Mouse (Mus musculus) G1E (cell line): ENCODE data around the gene Olfr1367. TPM values are rescaled to one million over a fixed set of nuclear protein-coding genes. Genes with fewer than 3 reads are reported as not detected.

Source experiments
- ATAC-seq: 2 replicates; pipeline ENCODE4 v1.8.0; 2016; ENCODE audit warnings: mild to moderate bottlenecking; ENCODE audit not compliant: insufficient number of reproducible peaks, poor library complexity, low FRiP score, severe bottlenecking; ENCODE audit errors: extremely low read depth
- DNase-seq: peaks from one replicate; pipeline ENCODE4 v3.0.0; 2012; ENCODE audit warnings: low spot score
- H3K27me3 ChIP-seq: 2 replicates; pipeline ENCODE4 v1.6.1; 2012; ENCODE audit warnings: mild to moderate bottlenecking, low read length, inconsistent platforms; ENCODE audit not compliant: insufficient read depth
- H3K36me3 ChIP-seq: replicated peaks from 2 replicates; pipeline ENCODE3; 2012; ENCODE audit warnings: mild to moderate bottlenecking, inconsistent platforms
- H3K4me1 ChIP-seq: 2 replicates; pipeline ENCODE4 v1.6.1; 2012; ENCODE audit warnings: low read depth, low read length, inconsistent platforms, mixed read lengths; ENCODE audit not compliant: insufficient read depth
- H3K4me3 ChIP-seq: 2 replicates; pipeline ENCODE4 v1.5.1; 2012; ENCODE audit warnings: low read depth, mild to moderate bottlenecking, inconsistent platforms, low read length, moderate library complexity, mixed read lengths
- H3K9me3 ChIP-seq: replicated peaks from 2 replicates; pipeline ENCODE4 v1.6.1; 2012; ENCODE audit warnings: inconsistent platforms
- CTCF ChIP-seq: IDR thresholded peaks from 2 replicates; pipeline ENCODE4 v1.5.1; 2012; ENCODE audit warnings: low read depth, low read length, inconsistent platforms, mixed read lengths
- GATA1 ChIP-seq: IDR thresholded peaks from 2 replicates; pipeline ENCODE4 v1.6.1; 2012; ENCODE audit warnings: borderline replicate concordance, low read length, inconsistent platforms, mixed read lengths
- GATA2 ChIP-seq: IDR thresholded peaks from 2 replicates; pipeline ENCODE4 v1.6.1; 2012; ENCODE audit warnings: low read depth, low read length, inconsistent platforms, borderline replicate concordance
- POLR2AphosphoS5 ChIP-seq: IDR thresholded peaks from 2 replicates; pipeline ENCODE4 v1.6.1; 2012; ENCODE audit warnings: low read depth, low read length, inconsistent platforms; ENCODE audit not compliant: insufficient replicate concordance
- TAL1 ChIP-seq: conservative IDR thresholded peaks from 2 replicates; pipeline ENCODE4 v1.6.1; 2012; ENCODE audit warnings: low read depth, low read length, inconsistent platforms, mixed read lengths
- polyA plus RNA-seq: library from polyadenylated mRNA; stranded (reverse); fragments of >175 nt; gene quantifications from 2 replicates; pipeline ENCODE4 v1.2.3, GENCODE M21; 2012
- total RNA-seq, 2 experiments: library from RNA; stranded (forward) in 1 of 2; stranded (reverse) in 1 of 2; fragments of 200-1000 nt in 1 of 2; fragments of >200 nt in 1 of 2; fragmentation: Nextera tagmentation in 1 of 2; gene quantifications; 2 replicates each; pipeline ENCODE4 v1.2.3; 2014 to 2017

Olfr1367 gene
- total RNA-seq (2014; fragmentation: Nextera tagmentation) (not detected in 2 replicates), total RNA-seq (2017) (0.44 TPM in 1 of 2 replicates, not detected in the other), polyA plus RNA-seq (not detected in 2 replicates)

DNA sequence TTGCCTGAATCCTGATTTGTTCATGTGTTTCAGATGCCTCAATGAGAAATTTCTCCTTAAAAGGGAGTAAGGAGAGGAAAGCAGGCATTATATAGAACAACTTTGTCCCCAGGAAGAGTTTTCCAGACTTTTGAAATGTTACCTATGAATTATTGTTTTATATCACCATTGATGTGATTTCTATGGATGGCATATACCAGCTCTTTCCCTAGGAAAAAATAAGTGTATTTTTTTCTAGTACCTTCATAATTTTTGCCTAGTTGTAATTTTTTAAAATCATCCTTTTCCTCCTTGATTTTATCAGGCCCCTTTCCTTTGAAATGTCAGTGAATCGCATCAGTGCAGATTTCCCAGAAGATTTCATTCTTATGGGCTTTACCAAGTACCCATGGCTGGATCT lies at the start of gene Olfr1367:
Gene Olfr1367 (plus strand): TSS at position 301 of the 400 bp plus-strand sequence.
- H3K4me1 ChIP-seq, result no peaks in the 10 kb centered on the region
- no peaks in the 10 kb centered on the region for H3K9me3 ChIP-seq
- H3K36me3 ChIP-seq, result no peaks in the 10 kb centered on the region
- DNase-seq, result no peak
- peaks cover 6% of the 10 kb centered on the region for H3K27me3 ChIP-seq
- no peak within 1 kb of the TSS for H3K4me3 ChIP-seq
- no peak for ATAC-seq
- TF ChIP-seq CTCF (no peak), TAL1 (no peak), GATA1 (no peak), GATA2 (no peak), POLR2AphosphoS5 (no peak)

DNA sequence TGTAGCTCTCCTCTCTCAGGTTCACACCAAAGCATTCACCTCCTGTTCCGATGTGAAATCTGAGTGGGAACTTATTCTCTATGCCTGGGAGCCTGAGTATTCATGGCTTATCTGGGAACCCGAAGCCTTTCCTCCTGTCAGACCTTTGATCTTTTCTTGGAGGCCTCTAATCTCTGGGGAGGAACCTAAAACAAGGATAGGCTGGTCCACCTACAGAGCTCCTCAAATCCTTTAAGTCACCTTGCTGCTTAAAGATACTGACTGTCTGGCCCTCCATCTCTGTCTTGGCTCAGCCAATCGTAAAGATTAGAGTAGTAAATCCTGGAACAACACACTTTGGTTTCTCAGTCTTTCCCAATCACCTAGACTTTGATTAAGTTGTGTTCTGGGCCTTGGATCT lies 48.2 kb upstream of the Olfr1367 start:
- ATAC-seq, result no peak
- no peak for TF ChIP-seq CTCF
- no peak for TF ChIP-seq POLR2AphosphoS5
- TF ChIP-seq TAL1, result no peak
- no peak for TF ChIP-seq GATA1
- no peak for TF ChIP-seq GATA2
- Histone ChIP-seq H3K27me3 (peaks cover 18% of the 10 kb centered on the region), H3K9me3 (no peaks in the 10 kb centered on the region), H3K36me3 (no peaks in the 10 kb centered on the region), H3K4me1 (peaks cover 17% of the 10 kb centered on the region; the same call in 1 of the 2 replicates), H3K4me3 (no peak overlapping the region)
- DNase-seq, result no peak

DNA sequence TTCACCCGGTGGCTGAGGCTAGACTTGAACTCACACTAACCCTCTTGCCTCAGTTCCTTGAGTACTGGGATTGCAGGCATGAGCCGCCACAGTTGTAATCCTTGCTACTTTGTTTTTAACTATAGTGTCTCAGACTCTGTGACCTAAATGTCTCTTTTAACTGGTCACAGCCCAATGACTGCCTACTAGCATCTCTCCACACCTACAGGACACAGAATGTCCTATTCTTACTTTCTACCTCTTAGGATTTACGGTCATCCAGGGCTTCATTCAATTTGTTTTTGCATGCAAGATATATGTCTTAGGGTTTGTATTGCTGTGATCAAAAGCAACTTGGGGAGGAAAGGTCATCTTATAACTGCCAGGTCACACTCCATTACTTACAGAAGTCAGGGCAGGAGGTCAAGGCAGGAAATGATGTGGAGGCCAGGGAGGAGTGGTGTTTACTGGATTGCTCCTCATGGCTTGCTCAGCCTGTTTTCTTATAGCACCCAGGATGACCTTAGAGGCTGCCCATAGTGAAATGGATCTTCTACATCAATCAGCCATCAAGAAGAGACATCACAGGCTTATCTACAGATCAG lies 42.1 kb upstream of the Olfr1367 start:
- ATAC-seq (no peak), DNase-seq (no peak)
- Histone ChIP-seq H3K27me3 (peaks cover 4% of the 10 kb centered on the region; the same call in 1 of the 2 replicates), H3K36me3 (no peaks in the 10 kb centered on the region), H3K9me3 (no peaks in the 10 kb centered on the region), H3K4me1 (peaks cover 13% of the 10 kb centered on the region; the same call in 1 of the 2 replicates), H3K4me3 (no peak overlapping the region)
- no peak for TF ChIP-seq POLR2AphosphoS5
- no peak for TF ChIP-seq GATA2
- TF ChIP-seq GATA1, result no peak
- no peak for TF ChIP-seq TAL1
- no peak for TF ChIP-seq CTCF

DNA sequence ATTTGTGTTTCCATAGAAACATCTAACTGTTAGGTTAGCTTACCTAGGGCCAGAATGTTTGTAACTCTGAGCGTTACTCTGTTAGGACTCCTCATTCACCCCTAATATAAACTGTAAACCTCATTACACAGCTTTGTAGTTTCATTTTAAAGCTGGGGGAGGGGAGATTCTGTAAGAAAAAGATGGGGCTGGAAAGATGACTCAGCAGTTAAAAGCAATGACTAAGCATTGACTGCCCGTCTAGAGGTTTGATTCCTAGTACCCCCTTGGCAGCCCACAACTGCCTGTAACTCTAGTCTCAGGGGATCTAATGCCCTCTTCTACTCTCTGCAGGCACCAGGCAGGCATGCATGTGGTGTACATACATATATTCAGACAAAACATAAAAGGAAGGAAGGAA lies 36.9 kb upstream of the Olfr1367 start:
- TF ChIP-seq POLR2AphosphoS5 (no peak), TAL1 (no peak), CTCF (no peak), GATA2 (no peak), GATA1 (no peak)
- DNase-seq, result no peak
- H3K9me3 ChIP-seq, result no peaks in the 10 kb centered on the region
- H3K27me3 ChIP-seq, result peaks cover 3% of the 10 kb centered on the region; the same call in 1 of the 2 replicates
- H3K4me1 ChIP-seq, result peaks cover 10% of the 10 kb centered on the region; the same call in 1 of the 2 replicates
- no peaks in the 10 kb centered on the region for H3K36me3 ChIP-seq
- ATAC-seq, result no peak
- no peak overlapping the region; the same call in 1 of the 2 replicates for H3K4me3 ChIP-seq

DNA sequence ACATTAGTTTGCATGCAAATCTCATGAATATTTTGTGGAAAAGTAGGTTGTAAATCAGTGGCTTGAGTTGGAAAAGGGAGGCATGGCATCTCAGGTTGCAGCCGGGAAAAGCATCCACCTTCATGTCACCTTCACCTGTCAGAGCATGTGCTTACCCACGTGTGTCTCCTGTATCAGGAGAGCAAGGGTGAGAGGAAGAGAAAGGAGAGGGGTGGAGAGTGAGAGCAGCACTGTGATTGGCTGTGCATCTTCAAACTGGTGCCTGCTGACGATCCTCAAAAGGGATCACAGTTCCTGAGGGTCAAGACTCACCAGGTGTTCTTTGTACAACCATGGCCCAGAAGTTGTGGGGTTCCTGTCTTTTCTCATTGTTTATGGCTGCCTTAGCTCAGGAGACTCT lies 34.8 kb upstream of the Olfr1367 start, which contains the start of gene Gpx6:
Gene Gpx6 (plus strand): TSS at position 200 of the 400 bp plus-strand sequence.
- H3K36me3 ChIP-seq, result no peaks in the 10 kb centered on the region
- no peaks in the 10 kb centered on the region for H3K9me3 ChIP-seq
- no peak for DNase-seq
- ATAC-seq, result no peak
- no peak within 1 kb of the TSS for H3K4me3 ChIP-seq
- TF ChIP-seq GATA1, result no peak
- TF ChIP-seq CTCF, result no peak
- TF ChIP-seq GATA2, result no peak
- TF ChIP-seq POLR2AphosphoS5, result no peak
- no peak for TF ChIP-seq TAL1
- H3K27me3 ChIP-seq, result peaks cover 8% of the 10 kb centered on the region; the same call in 1 of the 2 replicates
- peaks cover 10% of the 10 kb centered on the region; the same call in 1 of the 2 replicates for H3K4me1 ChIP-seq

DNA sequence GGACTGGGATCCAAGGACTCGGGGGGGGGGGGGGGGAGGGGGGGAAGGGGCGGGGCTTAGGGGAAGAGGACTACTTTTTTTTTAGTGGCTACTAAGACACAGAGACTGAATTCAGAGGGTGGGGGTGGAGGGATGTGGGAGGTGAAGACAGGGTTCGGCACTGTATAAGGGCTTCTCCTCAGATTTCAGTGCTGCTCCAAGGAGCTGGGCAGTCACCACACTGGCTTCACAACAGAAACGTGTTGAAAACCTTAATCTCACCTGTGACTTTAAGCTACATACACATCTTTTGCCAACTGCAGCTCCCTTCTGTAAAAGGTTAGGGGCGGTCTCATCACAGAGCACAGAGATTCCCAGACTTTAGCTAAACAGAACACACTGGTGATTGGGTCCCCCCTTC lies 33.9 kb upstream of the Olfr1367 start:
- Histone ChIP-seq H3K36me3 (no peaks in the 10 kb centered on the region), H3K4me3 (no peak overlapping the region), H3K4me1 (peaks cover 10% of the 10 kb centered on the region; the same call in 1 of the 2 replicates), H3K27me3 (peaks cover 11% of the 10 kb centered on the region; the same call in 1 of the 2 replicates), H3K9me3 (no peaks in the 10 kb centered on the region)
- ATAC-seq (no peak), DNase-seq (no peak)
- TF ChIP-seq GATA2 (no peak), CTCF (no peak), TAL1 (no peak)

DNA sequence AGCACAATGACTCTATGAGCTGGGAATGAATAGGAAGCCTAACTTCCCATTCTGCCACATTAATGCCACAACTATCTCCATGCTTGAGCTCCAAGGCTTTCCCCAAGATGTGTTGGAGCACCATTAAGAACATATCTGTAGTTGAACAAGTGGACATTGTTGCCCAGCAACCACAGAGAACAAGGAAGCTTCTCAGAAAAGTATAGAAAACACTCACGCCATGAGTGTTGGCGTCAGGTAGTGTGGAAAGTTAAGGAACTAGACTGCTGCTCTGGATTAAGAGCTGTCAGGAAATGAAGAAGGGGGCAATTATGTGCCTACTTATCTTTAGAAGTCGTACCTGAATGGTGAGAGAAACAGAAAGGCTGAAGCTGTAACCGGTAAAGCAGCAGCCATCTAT lies 32.8 kb upstream of the Olfr1367 start:
- peaks cover 10% of the 10 kb centered on the region; the same call in 1 of the 2 replicates for H3K4me1 ChIP-seq
- TF ChIP-seq GATA1, result no peak
- TF ChIP-seq POLR2AphosphoS5, result no peak
- no peak for TF ChIP-seq GATA2
- no peaks in the 10 kb centered on the region for H3K9me3 ChIP-seq
- no peak for ATAC-seq
- H3K4me3 ChIP-seq, result no peak overlapping the region
- no peaks in the 10 kb centered on the region for H3K36me3 ChIP-seq
- no peak for DNase-seq
- H3K27me3 ChIP-seq, result peaks cover 11% of the 10 kb centered on the region; the same call in 1 of the 2 replicates
